Mouse (Mus musculus): Measurements from ENCODE around the gene BC080695.
"Not testable (repeated sequence)": the region's sequence is repeated elsewhere in the genome, so short reads cannot be mapped to it uniquely, and the experiment has no call there.

Gene BC080695

DNA sequence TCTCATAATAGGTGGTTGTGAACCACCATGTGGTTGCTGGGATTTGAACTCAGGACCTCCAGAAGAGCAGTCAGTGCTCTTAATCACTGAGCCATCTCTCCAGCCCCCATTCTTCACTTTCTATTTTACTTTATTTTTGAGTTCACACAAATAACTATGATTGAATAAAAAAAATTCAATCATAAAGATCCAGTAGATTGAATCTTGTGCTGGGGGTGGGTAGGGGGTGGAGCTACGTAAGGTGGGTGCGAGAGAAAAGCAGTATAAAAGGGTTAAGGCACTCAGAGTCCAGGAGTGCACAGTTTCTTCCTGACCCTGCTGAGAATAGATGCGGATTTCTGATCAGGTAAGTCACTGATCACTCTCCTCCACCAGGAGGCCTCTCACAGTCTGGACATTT is at the start of gene BC080695, which contains the start of gene Gm13057:
Gene BC080695, plus strand, starts transcription at position 301 of the 400 bp plus-strand sequence.
Gene Gm13057, plus strand, starts transcription at position 310 of the 400 bp plus-strand sequence.
- DNase-seq (ENCODE audit: low spot score), result not testable (repeated sequence)

- no peak for DNase-seq (ENCODE audit: low spot score)
These were observed 40.5 kb upstream of the BC080695 start, which contains the start of gene Gm13043 for GRCm38 (mm10) chr4:143511043-143511442. Gm13043 (plus strand) TSS chr4:143511343.

GRCm38 (mm10) chr4:143535654-143536053 is 15.8 kb upstream of the BC080695 start, which contains the start of gene Gm13040:
Gm13040 (plus strand) TSS chr4:143535954.
- DNase-seq (ENCODE audit: low spot score), result not testable (repeated sequence)

DNA sequence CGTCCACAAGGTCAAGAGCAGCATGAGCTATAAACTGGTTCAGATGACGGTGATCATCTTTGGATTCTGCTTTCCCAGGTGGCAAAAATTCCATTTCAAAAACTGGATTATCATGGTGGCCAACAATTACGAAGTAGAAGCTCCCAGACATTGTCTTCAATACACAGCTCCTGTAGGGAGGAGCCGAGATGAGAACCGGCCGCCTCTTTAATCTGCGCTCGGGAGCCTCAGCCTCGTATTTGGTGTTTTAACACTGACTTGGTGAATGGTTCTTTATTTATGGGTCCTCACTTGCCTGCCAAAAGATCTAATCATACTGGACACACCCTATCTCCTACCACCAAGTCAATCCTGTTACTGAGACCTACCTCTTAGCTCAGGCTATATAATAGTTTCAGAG is 60.4 kb downstream of the BC080695 start:
- DNase-seq (ENCODE audit: low spot score), result not testable (repeated sequence)

GRCm38 (mm10) chr4:143614703-143615102 is 63.2 kb downstream of the BC080695 start, which contains the start of gene Gm13083:
Gm13083 (plus strand) TSS chr4:143615003.
- not testable (repeated sequence) for DNase-seq (ENCODE audit: low spot score)

- not testable (repeated sequence) for DNase-seq (ENCODE audit: low spot score)
These were observed 66.6 kb downstream of the BC080695 start for GRCm38 (mm10) chr4:143618101-143618500.

Measured in c-Kit-positive CD71-positive TER-119-positive erythroid progenitor cells, embryonic 14.5 days (primary cell).